Mouse (Mus musculus) spleen, adult 10 weeks (tissue): ENCODE data around the gene C5ar1. TPM values are rescaled to one million over a fixed set of nuclear protein-coding genes. Genes with fewer than 3 reads are reported as not detected.

Experiments
- polyA plus RNA-seq: library from polyadenylated mRNA; stranded (reverse); fragments of 350-450 nt; fragmentation: Illumina TruSeq; extraction: RNeasy Lipid Tissue Mini Kit (QIAGEN cat#74804); gene quantifications from one replicate; pipeline ENCODE4 v1.2.3, GENCODE M21; 2015; ENCODE audit warnings: low replicate concordance; ENCODE audit not compliant: insufficient read depth

The C5ar1 gene
- 2.5 TPM for polyA plus RNA-seq

GRCm38 (mm10) chr7:16259110-16259590 is at the start of gene C5ar1:
Gene C5ar1, minus strand, starts transcription at chr7:16259540.

GRCm38 (mm10) chr7:16308093-16308492 is 48.8 kb upstream of the C5ar1 start, which contains the start of gene Bbc3:
Gene Bbc3, plus strand, starts transcription at chr7:16308393.

DNA sequence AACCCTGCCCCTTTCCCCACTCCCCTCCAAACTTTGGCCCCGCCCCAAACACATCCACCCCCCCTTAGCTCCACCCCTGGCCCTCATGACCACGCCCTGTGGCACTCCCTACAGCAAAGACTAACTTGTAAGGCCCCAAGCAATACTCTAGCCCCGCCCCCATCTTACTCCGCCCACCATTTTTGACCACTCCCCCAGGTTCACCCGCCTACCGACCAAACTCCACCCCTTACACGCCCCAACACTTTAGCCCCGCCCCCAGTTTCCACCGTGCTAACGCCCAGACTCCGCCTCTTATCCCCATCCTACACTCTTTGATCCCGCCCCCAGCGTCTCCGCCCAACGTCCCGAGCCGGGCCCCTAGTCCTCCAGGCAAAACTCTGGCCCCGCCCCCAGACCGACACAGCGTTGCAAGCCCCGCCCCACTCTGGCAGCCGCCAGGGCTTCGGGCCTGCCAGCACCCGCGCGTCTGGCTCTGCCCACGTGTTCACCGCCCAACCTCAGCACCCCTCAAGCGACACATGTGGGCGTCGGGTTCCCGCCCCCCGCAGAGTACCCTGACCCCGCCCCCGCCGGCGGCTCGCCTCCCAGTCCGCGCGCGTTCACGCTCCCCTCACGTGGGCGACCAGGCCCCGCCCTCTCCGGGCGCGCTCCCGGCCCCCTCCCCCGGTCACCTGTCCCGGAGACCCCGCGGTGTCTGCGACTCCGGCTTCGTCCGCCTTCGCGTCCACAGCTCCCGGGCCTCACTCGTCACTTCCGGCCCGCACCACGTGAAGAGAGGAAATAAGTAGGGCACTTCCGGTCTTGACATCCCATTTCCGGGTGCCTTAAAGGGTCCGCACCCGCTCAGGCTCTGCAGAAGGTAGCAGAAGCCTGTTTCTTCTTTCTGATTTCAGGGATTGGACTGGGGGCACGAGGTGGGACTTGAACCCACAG is 27.0 kb upstream of the C5ar1 start, which contains the start of gene Ccdc9:
TSS of gene Ccdc9 (minus strand) at position 770 of the 936 bp plus-strand sequence.

GRCm38 (mm10) chr7:16273081-16273765 is 13.9 kb upstream of the C5ar1 start, which contains the start of gene Inafm1:
Gene Inafm1, minus strand, starts transcription at chr7:16273617.

DNA sequence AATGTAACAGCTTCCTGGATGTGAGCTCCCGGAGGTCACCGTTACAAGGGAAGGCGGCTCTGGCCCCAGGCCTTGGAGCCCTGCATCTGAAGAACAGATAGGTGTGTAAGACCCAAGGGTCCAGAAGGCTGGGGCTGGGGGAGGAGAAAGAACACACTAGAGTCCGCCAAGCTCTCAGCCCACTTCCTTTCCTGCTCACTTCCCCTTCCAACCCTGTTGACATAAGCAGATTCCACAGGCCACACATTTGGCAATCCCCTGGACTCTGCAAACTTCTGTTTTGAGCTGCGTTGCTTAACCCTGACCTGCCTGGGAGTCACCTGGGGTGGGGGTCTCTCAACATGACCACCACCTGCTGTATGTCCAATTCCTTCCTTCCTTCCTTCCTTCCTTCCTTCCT is 15.3 kb downstream of the C5ar1 start, which contains the start of gene C5ar2:
TSS of gene C5ar2 (minus strand) at position 88 of the 400 bp plus-strand sequence.

GRCm38 (mm10) chr7:16221582-16222272 is 37.6 kb downstream of the C5ar1 start, which contains the start of gene Dhx34:
Gene Dhx34, minus strand, starts transcription at chr7:16222037.

Other genes with a start within 250 kb of the C5ar1 start
- 7.6 TPM for gene Bicra, start 211.6 kb downstream of the C5ar1 start, polyA plus RNA-seq
- gene Zfp541, start 197.7 kb downstream of the C5ar1 start, polyA plus RNA-seq: not detected
- 60.6 TPM for gene Napa, start 161.1 kb downstream of the C5ar1 start, polyA plus RNA-seq
- gene Kptn, start 139.6 kb downstream of the C5ar1 start, polyA plus RNA-seq: 29.5 TPM
- 0.66 TPM for gene Slc8a2, start 129.7 kb downstream of the C5ar1 start, polyA plus RNA-seq
- 12.1 TPM for gene Meis3, start 84.5 kb downstream of the C5ar1 start, polyA plus RNA-seq
- gene Dhx34, start 37.5 kb downstream of the C5ar1 start, polyA plus RNA-seq: 3.2 TPM
- gene C5ar2, start 15.4 kb downstream of the C5ar1 start, polyA plus RNA-seq: 2.8 TPM
- 12.6 TPM for gene Inafm1, start 14.1 kb upstream of the C5ar1 start, polyA plus RNA-seq
- gene Ccdc9, start 27.3 kb upstream of the C5ar1 start, polyA plus RNA-seq: 114 TPM
- gene Bbc3, start 48.9 kb upstream of the C5ar1 start, polyA plus RNA-seq: 0.46 TPM
- 74.8 TPM for gene Sae1, start 128.3 kb upstream of the C5ar1 start, polyA plus RNA-seq
- 24.8 TPM for gene Zc3h4, start 141.4 kb upstream of the C5ar1 start, polyA plus RNA-seq
- 3.3 TPM for gene Tmem160, start 193.2 kb upstream of the C5ar1 start, polyA plus RNA-seq
- gene Npas1, start 218.2 kb upstream of the C5ar1 start, polyA plus RNA-seq: not detected